Mouse (Mus musculus): ENCODE measurements around the gene Pcsk7. TPM values are rescaled to one million over a fixed set of nuclear protein-coding genes. Genes with fewer than 3 reads are reported as not detected.

Pcsk7 gene
- polyA plus RNA-seq, 1 experiment from 2014 or later = 13.6 TPM

GRCm38 (mm10) chr9:45953511-45954293, 47.4 kb downstream of the Pcsk7 start:
- Histone ChIP-seq H3K9ac (ENCODE audit: low read depth, low read length) (peak overlapping the region; percentile 91), H3K36me3 (ENCODE audit: control insufficient read depth, insufficient read depth, low read length) (peaks cover 12% of the 10 kb centered on the region), H3K27me3 (replicated peaks; ENCODE audit: control insufficient read depth, insufficient read depth, low read length) (no peaks in the 10 kb centered on the region), H3K4me2 (peak overlapping the region; percentile 81), H3K4me3 (ENCODE audit: low read depth, low read length) (peak overlapping the region; percentile 92), H3K4me1 (replicated peaks; ENCODE audit: control insufficient read depth, insufficient read depth, low read length) (peaks cover 19% of the 10 kb centered on the region), H3K27ac (ENCODE audit: low read depth, low read length) (no peak overlapping the region; the same call in 1 of the 2 replicates), H3K9me3 (ENCODE audit: control insufficient read depth, low read length) (no peaks in the 10 kb centered on the region)
- 59% methylated on average over 13 of the region's 13 CpGs for WGBS
- no peak for ATAC-seq (replicated peaks; ENCODE audit: low FRiP score)
- no peak for DNase-seq (ENCODE audit: low spot score)

GRCm38 (mm10) chr9:45954294-45955106, 48.2 kb downstream of the Pcsk7 start:
- Histone ChIP-seq H3K4me1 (replicated peaks; ENCODE audit: control insufficient read depth, insufficient read depth, low read length) (peaks cover 19% of the 10 kb centered on the region), H3K4me2 (peak overlapping the region; percentile 81), H3K9ac (ENCODE audit: low read depth, low read length) (peak overlapping the region; percentile 91), H3K4me3 (ENCODE audit: low read depth, low read length) (peak overlapping the region; percentile 92), H3K9me3 (ENCODE audit: control insufficient read depth, low read length) (no peaks in the 10 kb centered on the region), H3K36me3 (ENCODE audit: control insufficient read depth, insufficient read depth, low read length) (peaks cover 8% of the 10 kb centered on the region), H3K27me3 (replicated peaks; ENCODE audit: control insufficient read depth, insufficient read depth, low read length) (no peaks in the 10 kb centered on the region), H3K27ac (ENCODE audit: low read depth, low read length) (peak overlapping the region; percentile 87)
- WGBS = under 1% methylated on average over 62 of the region's 63 CpGs
- peak; percentile 74 for DNase-seq (ENCODE audit: low spot score)
- peak; percentile 62 for ATAC-seq (replicated peaks; ENCODE audit: low FRiP score)

GRCm38 (mm10) chr9:45955107-45955963, 49.0 kb downstream of the Pcsk7 start, which contains the start of gene Sidt2:
Gene Sidt2, minus strand, starts transcription at chr9:45955258.
- Histone ChIP-seq H3K27ac (ENCODE audit: low read depth, low read length) (peak within 1 kb of the TSS; percentile 87), H3K4me3 (ENCODE audit: low read depth, low read length) (peak within 1 kb of the TSS; percentile 92), H3K9ac (ENCODE audit: low read depth, low read length) (peak within 1 kb of the TSS; percentile 91), H3K4me2 (peak within 1 kb of the TSS; percentile 81), H3K4me1 (replicated peaks; ENCODE audit: control insufficient read depth, insufficient read depth, low read length) (peaks cover 19% of the 10 kb centered on the region), H3K27me3 (replicated peaks; ENCODE audit: control insufficient read depth, insufficient read depth, low read length) (no peaks in the 10 kb centered on the region), H3K36me3 (ENCODE audit: control insufficient read depth, insufficient read depth, low read length) (peaks cover under 1% of the 10 kb centered on the region; the same call in 1 of the 2 replicates), H3K9me3 (ENCODE audit: control insufficient read depth, low read length) (no peaks in the 10 kb centered on the region)
- 2% methylated on average over 48 of the region's 48 CpGs for WGBS
- peak; percentile 96 for ATAC-seq (replicated peaks; ENCODE audit: low FRiP score)
- DNase-seq (ENCODE audit: low spot score) = peak; percentile 85

DNA sequence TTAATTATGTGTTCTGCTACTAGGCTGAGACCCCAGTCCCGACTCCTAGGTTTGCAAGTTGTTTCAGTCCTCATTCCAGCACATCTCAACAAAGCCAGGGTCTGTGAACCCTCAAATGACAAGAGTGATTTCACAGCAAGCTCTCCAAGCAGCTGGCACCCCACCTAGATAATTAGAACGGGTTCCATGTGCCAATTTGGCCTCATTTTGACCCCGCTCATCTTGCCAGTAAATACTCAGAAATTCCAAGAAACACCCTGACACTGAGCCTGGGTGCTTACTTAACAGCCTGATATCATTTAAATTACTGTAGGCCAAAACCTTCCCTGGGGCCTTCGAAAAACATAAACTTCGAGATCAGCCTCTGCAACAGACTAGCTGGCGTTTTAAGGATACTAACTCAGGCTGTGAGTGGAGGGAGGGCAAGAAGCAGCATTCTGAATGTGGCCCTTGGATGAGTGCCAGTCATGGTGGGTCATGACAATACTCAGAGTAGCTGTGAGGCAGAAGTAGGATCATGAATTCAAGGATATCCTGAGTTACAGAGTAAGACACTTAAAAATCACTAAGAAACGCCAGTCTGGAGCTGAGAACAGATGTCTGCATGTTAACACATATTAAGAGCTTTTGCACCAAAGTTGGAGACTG, 51.9 kb downstream of the Pcsk7 start:
- H3K36me3 ChIP-seq (ENCODE audit: control insufficient read depth, insufficient read depth, low read length) = peaks cover 5% of the 10 kb centered on the region; the same call in 1 of the 2 replicates
- H3K4me3 ChIP-seq (ENCODE audit: low read depth, low read length) = no peak overlapping the region
- WGBS = 74% methylated on average over 7 of the region's 7 CpGs
- no peak overlapping the region for H3K27ac ChIP-seq (ENCODE audit: low read depth, low read length)
- H3K9ac ChIP-seq (ENCODE audit: low read depth, low read length) = no peak overlapping the region
- no peak overlapping the region for H3K4me2 ChIP-seq
- ATAC-seq (replicated peaks; ENCODE audit: low FRiP score) (no peak), DNase-seq (ENCODE audit: low spot score) (no peak)
- no peaks in the 10 kb centered on the region for H3K9me3 ChIP-seq (ENCODE audit: control insufficient read depth, low read length)
- H3K4me1 ChIP-seq (replicated peaks; ENCODE audit: control insufficient read depth, insufficient read depth, low read length) = peaks cover 19% of the 10 kb centered on the region
- no peaks in the 10 kb centered on the region for H3K27me3 ChIP-seq (replicated peaks; ENCODE audit: control insufficient read depth, insufficient read depth, low read length)

DNA sequence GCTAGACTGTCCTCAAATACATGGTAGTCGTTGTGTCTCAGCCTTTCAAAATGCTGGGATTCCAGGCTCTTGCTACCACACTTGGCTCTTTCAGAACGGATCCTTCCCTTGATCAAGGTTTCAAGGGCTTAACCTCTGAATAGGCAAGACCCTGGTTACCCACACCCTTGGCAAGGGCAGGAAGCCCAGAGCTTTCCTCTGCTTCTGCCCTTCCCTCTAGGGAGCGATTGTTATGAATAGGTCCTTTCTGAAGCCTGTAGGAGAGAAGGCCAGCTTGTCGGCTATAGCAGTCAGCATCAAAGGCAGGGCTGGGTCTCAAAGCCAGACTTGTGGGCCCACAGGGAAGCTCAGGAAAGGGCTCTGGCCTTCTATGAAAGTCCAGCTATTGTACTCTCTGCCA, 52.6 kb downstream of the Pcsk7 start:
- DNase-seq (ENCODE audit: low spot score) (no peak), ATAC-seq (replicated peaks; ENCODE audit: low FRiP score) (no peak)
- no peaks in the 10 kb centered on the region for H3K9me3 ChIP-seq (ENCODE audit: control insufficient read depth, low read length)
- no peak overlapping the region for H3K27ac ChIP-seq (ENCODE audit: low read depth, low read length)
- peaks cover 12% of the 10 kb centered on the region for H3K4me1 ChIP-seq (replicated peaks; ENCODE audit: control insufficient read depth, insufficient read depth, low read length)
- H3K4me2 ChIP-seq = no peak overlapping the region
- H3K36me3 ChIP-seq (ENCODE audit: control insufficient read depth, insufficient read depth, low read length) = peaks cover 10% of the 10 kb centered on the region; the same call in 1 of the 2 replicates
- no peaks in the 10 kb centered on the region for H3K27me3 ChIP-seq (replicated peaks; ENCODE audit: control insufficient read depth, insufficient read depth, low read length)
- H3K4me3 ChIP-seq (ENCODE audit: low read depth, low read length) = no peak overlapping the region
- 76% methylated on average over 4 of the region's 4 CpGs for WGBS
- H3K9ac ChIP-seq (ENCODE audit: low read depth, low read length) = no peak overlapping the region

GRCm38 (mm10) chr9:45959661-45960060, 53.4 kb downstream of the Pcsk7 start:
- 70% methylated on average over 7 of the region's 7 CpGs for whole genome bisulfite sequencing
- Histone ChIP-seq H3K4me2 (no peak overlapping the region), H3K36me3 (ENCODE audit: control insufficient read depth, insufficient read depth, low read length) (peaks cover 15% of the 10 kb centered on the region; the same call in 1 of the 2 replicates), H3K4me1 (replicated peaks; ENCODE audit: control insufficient read depth, insufficient read depth, low read length) (peaks cover 10% of the 10 kb centered on the region), H3K9me3 (ENCODE audit: control insufficient read depth, low read length) (no peaks in the 10 kb centered on the region), H3K9ac (ENCODE audit: low read depth, low read length) (no peak overlapping the region), H3K27me3 (replicated peaks; ENCODE audit: control insufficient read depth, insufficient read depth, low read length) (no peaks in the 10 kb centered on the region), H3K27ac (ENCODE audit: low read depth, low read length) (no peak overlapping the region), H3K4me3 (ENCODE audit: low read depth, low read length) (no peak overlapping the region)
- DNase-seq (ENCODE audit: low spot score) = no peak
- ATAC-seq (replicated peaks; ENCODE audit: low FRiP score) = no peak

DNA sequence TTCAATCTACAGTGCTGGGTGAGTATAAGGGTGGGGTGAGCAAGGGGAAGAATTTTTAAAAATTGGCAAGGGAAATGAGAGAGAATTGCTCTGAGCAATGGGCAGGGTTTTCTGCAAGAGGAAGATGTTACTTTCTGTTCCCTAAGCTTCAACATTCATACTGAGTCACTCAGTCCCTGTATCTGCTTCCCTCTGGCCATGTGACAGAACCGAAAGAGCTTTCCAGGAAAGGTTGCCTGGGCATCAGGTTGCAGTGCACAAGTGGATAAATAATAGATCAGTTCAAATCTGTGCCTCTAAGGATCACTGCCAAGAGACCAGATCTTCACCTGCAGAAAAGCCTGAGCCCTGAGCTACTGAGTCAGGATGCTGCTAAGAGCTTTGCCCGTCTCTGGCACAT, 55.6 kb downstream of the Pcsk7 start:
- Histone ChIP-seq H3K4me2 (no peak overlapping the region), H3K4me3 (ENCODE audit: low read depth, low read length) (no peak overlapping the region), H3K9ac (ENCODE audit: low read depth, low read length) (no peak overlapping the region), H3K4me1 (replicated peaks; ENCODE audit: control insufficient read depth, insufficient read depth, low read length) (no peaks in the 10 kb centered on the region; the same call in 1 of the 2 replicates), H3K36me3 (ENCODE audit: control insufficient read depth, insufficient read depth, low read length) (peaks cover 26% of the 10 kb centered on the region; the same call in 1 of the 2 replicates), H3K27me3 (replicated peaks; ENCODE audit: control insufficient read depth, insufficient read depth, low read length) (no peaks in the 10 kb centered on the region), H3K27ac (ENCODE audit: low read depth, low read length) (no peak overlapping the region), H3K9me3 (ENCODE audit: control insufficient read depth, low read length) (no peaks in the 10 kb centered on the region)
- ATAC-seq (replicated peaks; ENCODE audit: low FRiP score) (no peak), DNase-seq (ENCODE audit: low spot score) (no peak)
- WGBS = 92% methylated on average over 2 of the region's 2 CpGs

GRCm38 (mm10) chr9:45963577-45963976, 57.3 kb downstream of the Pcsk7 start:
- Histone ChIP-seq H3K4me2 (no peak overlapping the region), H3K27me3 (replicated peaks; ENCODE audit: control insufficient read depth, insufficient read depth, low read length) (no peaks in the 10 kb centered on the region), H3K36me3 (ENCODE audit: control insufficient read depth, insufficient read depth, low read length) (peaks cover 36% of the 10 kb centered on the region; the same call in 1 of the 2 replicates), H3K27ac (ENCODE audit: low read depth, low read length) (no peak overlapping the region), H3K9me3 (ENCODE audit: control insufficient read depth, low read length) (no peaks in the 10 kb centered on the region), H3K9ac (ENCODE audit: low read depth, low read length) (no peak overlapping the region), H3K4me1 (replicated peaks; ENCODE audit: control insufficient read depth, insufficient read depth, low read length) (no peaks in the 10 kb centered on the region), H3K4me3 (ENCODE audit: low read depth, low read length) (no peak overlapping the region)
- ATAC-seq (replicated peaks; ENCODE audit: low FRiP score) (no peak), DNase-seq (ENCODE audit: low spot score) (no peak)
- WGBS = 87% methylated on average over 6 of the region's 6 CpGs

Measured in liver, embryonic 11.5 days (tissue).